Mouse (Mus musculus) C2C12 (cell line): Measurements from ENCODE around the gene Ptpn14. TPM values are rescaled to one million over a fixed set of nuclear protein-coding genes. Genes with fewer than 3 reads are reported as not detected.

Experiments
- H3K27me3 ChIP-seq: one replicate; pipeline ENCODE4 v1.6.1; 2011; ENCODE audit not compliant: control insufficient read depth, insufficient read depth, insufficient read length
- H3K36me3 ChIP-seq: one replicate; pipeline ENCODE4 v1.6.1; 2011; ENCODE audit not compliant: control insufficient read depth, insufficient read depth
- H3K4me3 ChIP-seq: one replicate; pipeline ENCODE4 v1.5.1; 2011; ENCODE audit warnings: mild to moderate bottlenecking, control low read depth; ENCODE audit not compliant: poor library complexity, insufficient read depth, severe bottlenecking
- H3K79me2 ChIP-seq: one replicate; pipeline ENCODE4 v1.6.1; 2011; ENCODE audit not compliant: control insufficient read depth, insufficient read depth
- H3K79me3 ChIP-seq: one replicate; pipeline ENCODE4 v1.6.1; 2011; ENCODE audit warnings: low read depth, control low read depth
- H3ac ChIP-seq: one replicate; pipeline ENCODE3; 2011; ENCODE audit warnings: low read depth; ENCODE audit not compliant: control insufficient read depth, insufficient read length
- CEBPB ChIP-seq: IDR thresholded peaks from one replicate; pipeline ENCODE4 v1.6.1; 2011; ENCODE audit warnings: low read depth, mild to moderate bottlenecking, control low read depth, moderate library complexity
- CTCF ChIP-seq: IDR thresholded peaks from one replicate; pipeline ENCODE4 v1.5.1; 2011; ENCODE audit not compliant: control insufficient read depth, insufficient read depth, insufficient read length
- FOSL1 ChIP-seq: IDR thresholded peaks from one replicate; pipeline ENCODE4 v1.8.0; 2011; ENCODE audit warnings: mild to moderate bottlenecking, low read length; ENCODE audit not compliant: poor library complexity, insufficient read depth, severe bottlenecking
- MAX ChIP-seq: IDR thresholded peaks from one replicate; pipeline ENCODE4 v1.6.1; 2011; ENCODE audit warnings: mild to moderate bottlenecking, control low read depth
- MYOD1 ChIP-seq: IDR thresholded peaks from one replicate; pipeline ENCODE4 v1.6.1; 2011; ENCODE audit warnings: low read depth; ENCODE audit not compliant: control insufficient read depth, insufficient read length
- MYOG ChIP-seq: IDR thresholded peaks from one replicate; pipeline ENCODE4 v1.6.1; 2011; ENCODE audit not compliant: control insufficient read depth, insufficient read length; ENCODE audit errors: extremely low read depth
- USF1 ChIP-seq: IDR thresholded peaks from one replicate; pipeline ENCODE4 v1.6.1; 2011; ENCODE audit warnings: low read depth, mild to moderate bottlenecking, control low read depth, moderate library complexity
- polyA plus RNA-seq: library from polyadenylated mRNA; unstranded; fragments of >200 nt; fragmentation: generic; extraction: Trizol; gene quantifications from one replicate; pipeline ENCODE4 v1.2.1, GENCODE M21; 2012; ENCODE audit warnings: missing spikeins

The Ptpn14 gene
- polyA plus RNA-seq, 1 experiment, result 23.4 TPM

- Histone ChIP-seq H3K27me3 (no peaks in the 10 kb centered on the region), H3K36me3 (no peaks in the 10 kb centered on the region)
Observed at GRCm38 (mm10) chr1:189919756-189920155, 191.7 kb downstream of the Ptpn14 start.

GRCm38 (mm10) chr1:189920701-189921567, 192.9 kb downstream of the Ptpn14 start:
- TF ChIP-seq USF1 (no peak), MYOD1 (no peak), MYOG (no peak), CTCF (no peak), MAX (no peak), CEBPB (no peak), FOSL1 (no peak)
- peak overlapping the region; percentile 96 for H3ac ChIP-seq
- peaks cover 57% of the 10 kb centered on the region for H3K79me3 ChIP-seq
- H3K79me2 ChIP-seq, result peaks cover 62% of the 10 kb centered on the region
- H3K4me3 ChIP-seq, result peak overlapping the region; percentile 71
- H3K27me3 ChIP-seq, result no peaks in the 10 kb centered on the region
- H3K36me3 ChIP-seq, result no peaks in the 10 kb centered on the region

More at GRCm38 (mm10) chr1:189919756-189920155, 191.7 kb downstream of the Ptpn14 start:
- H3K4me3 ChIP-seq, result no peak overlapping the region
- peaks cover 67% of the 10 kb centered on the region for H3K79me3 ChIP-seq
- no peak for TF ChIP-seq MYOG
- TF ChIP-seq CTCF, result no peak
- TF ChIP-seq FOSL1, result no peak
- no peak for TF ChIP-seq USF1
- TF ChIP-seq MYOD1, result no peak
- TF ChIP-seq MAX, result no peak
- no peak for TF ChIP-seq CEBPB
- H3ac ChIP-seq, result no peak overlapping the region
- H3K79me2 ChIP-seq, result peaks cover 74% of the 10 kb centered on the region

GRCm38 (mm10) chr1:189921568-189921817, 193.4 kb downstream of the Ptpn14 start:
- Histone ChIP-seq H3K4me3 (peak overlapping the region; percentile 71), H3ac (peak overlapping the region; percentile 96), H3K36me3 (no peaks in the 10 kb centered on the region), H3K79me3 (peaks cover 51% of the 10 kb centered on the region), H3K79me2 (peaks cover 57% of the 10 kb centered on the region), H3K27me3 (no peaks in the 10 kb centered on the region)
- no peak for TF ChIP-seq FOSL1
- TF ChIP-seq MAX, result no peak
- no peak for TF ChIP-seq MYOD1
- no peak for TF ChIP-seq MYOG
- TF ChIP-seq USF1, result no peak
- no peak for TF ChIP-seq CTCF
- TF ChIP-seq CEBPB, result no peak

- Histone ChIP-seq H3K27me3 (no peaks in the 10 kb centered on the region), H3K79me2 (peaks cover 52% of the 10 kb centered on the region), H3K79me3 (peaks cover 46% of the 10 kb centered on the region), H3ac (peak within 1 kb of the TSS; percentile 96), H3K36me3 (no peaks in the 10 kb centered on the region), H3K4me3 (peak within 1 kb of the TSS; percentile 71)
- TF ChIP-seq MYOD1 (no peak), CTCF (no peak), MAX (peak; percentile 36)
Observed at GRCm38 (mm10) chr1:189921818-189922592, 193.9 kb downstream of the Ptpn14 start, which contains the start of gene Smyd2. Gene Smyd2, minus strand, starts transcription at chr1:189922363.

GRCm38 (mm10) chr1:189922721-189923120, 194.7 kb downstream of the Ptpn14 start:
- H3K27me3 ChIP-seq, result no peaks in the 10 kb centered on the region
- peaks cover 44% of the 10 kb centered on the region for H3K79me2 ChIP-seq
- TF ChIP-seq MYOD1 (no peak), USF1 (no peak), MAX (no peak), CEBPB (no peak), FOSL1 (no peak), CTCF (no peak), MYOG (no peak)
- H3K4me3 ChIP-seq, result peak overlapping the region; percentile 71
- no peak overlapping the region for H3ac ChIP-seq
- H3K36me3 ChIP-seq, result no peaks in the 10 kb centered on the region
- H3K79me3 ChIP-seq, result peaks cover 39% of the 10 kb centered on the region
